Mouse (Mus musculus): ENCODE results near the gene Msh5. TPM values are rescaled to one million over a fixed set of nuclear protein-coding genes. Genes with fewer than 3 reads are reported as not detected.

Msh5 gene
- polyA plus RNA-seq, 1 experiment from 2014 or later: 4.1 TPM

- Histone ChIP-seq H3K27me3 (replicated peaks) (0 out of 2 replicates have a peak, but pooled peaks cover 2% of the 10 kb centered on the region), H3K9me3 (no peaks in the 10 kb centered on the region), H3K4me1 (peaks cover 18% of the 10 kb centered on the region), H3K9ac (no peak overlapping the region), H3K27ac (no peak overlapping the region), H3K36me3 (no peaks in the 10 kb centered on the region), H3K4me3 (no peak overlapping the region), H3K4me2 (replicated peaks) (no peak overlapping the region)
- WGBS: 74% methylated on average over 4 of the region's 4 CpGs
- no peak for ATAC-seq (ENCODE audit: low FRiP score, low read depth)
Measured at GRCm38 (mm10) chr17:35080710-35081109, 34.2 kb upstream of the Msh5 start.

GRCm38 (mm10) chr17:35080248-35080647 is 33.7 kb upstream of the Msh5 start:
- Histone ChIP-seq H3K27me3 (replicated peaks) (0 out of 2 replicates have a peak, but pooled peaks cover 2% of the 10 kb centered on the region), H3K9me3 (no peaks in the 10 kb centered on the region), H3K4me1 (peaks cover 18% of the 10 kb centered on the region), H3K27ac (no peak overlapping the region), H3K4me2 (replicated peaks) (no peak overlapping the region), H3K4me3 (no peak overlapping the region), H3K9ac (no peak overlapping the region), H3K36me3 (no peaks in the 10 kb centered on the region)
- WGBS: 64% methylated on average over 6 of the region's 6 CpGs
- ATAC-seq (ENCODE audit: low FRiP score, low read depth): no peak

GRCm38 (mm10) chr17:35079778-35080177 is 33.2 kb upstream of the Msh5 start:
- no peaks in the 10 kb centered on the region for H3K9me3 ChIP-seq
- H3K4me2 ChIP-seq (replicated peaks): no peak overlapping the region
- no peaks in the 10 kb centered on the region for H3K36me3 ChIP-seq
- 0 out of 2 replicates have a peak, but pooled peaks cover 2% of the 10 kb centered on the region for H3K27me3 ChIP-seq (replicated peaks)
- H3K4me1 ChIP-seq: peaks cover 18% of the 10 kb centered on the region
- H3K27ac ChIP-seq: no peak overlapping the region
- H3K9ac ChIP-seq: no peak overlapping the region
- H3K4me3 ChIP-seq: no peak overlapping the region
- 80% methylated on average over 9 of the region's 9 CpGs for WGBS
- ATAC-seq (ENCODE audit: low FRiP score, low read depth): no peak

DNA sequence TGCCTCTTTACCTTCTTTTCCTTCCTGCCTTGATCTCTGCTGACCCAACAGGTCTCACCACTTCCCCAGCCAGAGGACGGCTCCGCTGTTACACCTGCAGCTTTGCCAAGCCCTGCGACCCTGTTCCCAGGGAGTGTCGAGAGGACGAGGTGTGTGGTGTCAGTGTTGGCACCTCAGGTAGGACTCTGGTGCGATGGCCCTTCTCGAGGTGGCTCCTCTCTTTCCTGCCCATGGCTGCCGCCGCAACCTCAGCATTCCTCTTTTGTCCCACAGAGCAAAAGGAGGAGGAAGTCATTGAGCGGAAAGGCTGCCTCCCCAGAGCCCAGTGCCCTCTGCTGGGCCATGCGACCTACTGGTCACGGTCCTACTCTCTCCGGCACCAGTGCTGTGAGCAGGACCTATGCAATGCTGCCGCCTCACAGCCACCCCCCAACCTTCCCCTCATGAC is 31.3 kb upstream of the Msh5 start, which contains the start of gene Ly6g6d:
Gene Ly6g6d (minus strand): TSS at position 280 of the 448 bp plus-strand sequence.
- WGBS: 10% methylated on average over 14 of the region's 14 CpGs
- H3K4me2 ChIP-seq (replicated peaks): peak within 1 kb of the TSS; percentile 54
- no peaks in the 10 kb centered on the region for H3K36me3 ChIP-seq
- peaks cover 18% of the 10 kb centered on the region for H3K4me1 ChIP-seq
- no peak within 1 kb of the TSS for H3K27ac ChIP-seq
- H3K9me3 ChIP-seq: no peaks in the 10 kb centered on the region
- peak within 1 kb of the TSS; percentile 7; the same call in 1 of the 2 replicates for H3K4me3 ChIP-seq
- ATAC-seq (ENCODE audit: low FRiP score, low read depth): no peak; the same call in 1 of the 2 replicates
- 0 out of 2 replicates have a peak, but pooled peaks cover 2% of the 10 kb centered on the region for H3K27me3 ChIP-seq (replicated peaks)
- H3K9ac ChIP-seq: peak within 1 kb of the TSS; percentile 45

DNA sequence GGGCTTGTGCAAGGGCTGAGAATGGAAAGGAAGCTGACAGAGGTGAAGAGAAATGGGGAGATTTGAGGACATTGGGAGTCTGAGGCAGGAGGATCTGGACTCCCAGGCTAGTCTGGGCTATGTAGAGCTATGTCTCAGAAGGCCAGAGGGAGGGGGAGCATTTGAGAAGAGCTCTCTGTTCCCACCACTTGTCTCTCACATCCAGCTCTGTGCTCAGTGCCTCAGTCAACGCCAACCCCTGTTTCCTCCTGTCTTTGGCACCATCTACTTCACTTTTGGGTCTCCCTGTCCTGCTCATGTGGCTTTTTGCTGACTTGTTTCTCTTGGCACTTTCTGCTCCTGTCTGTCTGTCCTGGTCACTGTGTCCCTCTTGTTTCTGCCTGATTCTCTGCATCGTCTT is 30.7 kb upstream of the Msh5 start:
- H3K4me3 ChIP-seq: peak overlapping the region; percentile 7; the same call in 1 of the 2 replicates
- 0 out of 2 replicates have a peak, but pooled peaks cover 2% of the 10 kb centered on the region for H3K27me3 ChIP-seq (replicated peaks)
- no peaks in the 10 kb centered on the region for H3K9me3 ChIP-seq
- peak overlapping the region; percentile 45 for H3K9ac ChIP-seq
- 23% methylated on average over 2 of the region's 2 CpGs for WGBS
- H3K4me1 ChIP-seq: peaks cover 18% of the 10 kb centered on the region
- ATAC-seq (ENCODE audit: low FRiP score, low read depth): no peak
- H3K36me3 ChIP-seq: no peaks in the 10 kb centered on the region
- H3K4me2 ChIP-seq (replicated peaks): peak overlapping the region; percentile 54
- no peak overlapping the region for H3K27ac ChIP-seq

DNA sequence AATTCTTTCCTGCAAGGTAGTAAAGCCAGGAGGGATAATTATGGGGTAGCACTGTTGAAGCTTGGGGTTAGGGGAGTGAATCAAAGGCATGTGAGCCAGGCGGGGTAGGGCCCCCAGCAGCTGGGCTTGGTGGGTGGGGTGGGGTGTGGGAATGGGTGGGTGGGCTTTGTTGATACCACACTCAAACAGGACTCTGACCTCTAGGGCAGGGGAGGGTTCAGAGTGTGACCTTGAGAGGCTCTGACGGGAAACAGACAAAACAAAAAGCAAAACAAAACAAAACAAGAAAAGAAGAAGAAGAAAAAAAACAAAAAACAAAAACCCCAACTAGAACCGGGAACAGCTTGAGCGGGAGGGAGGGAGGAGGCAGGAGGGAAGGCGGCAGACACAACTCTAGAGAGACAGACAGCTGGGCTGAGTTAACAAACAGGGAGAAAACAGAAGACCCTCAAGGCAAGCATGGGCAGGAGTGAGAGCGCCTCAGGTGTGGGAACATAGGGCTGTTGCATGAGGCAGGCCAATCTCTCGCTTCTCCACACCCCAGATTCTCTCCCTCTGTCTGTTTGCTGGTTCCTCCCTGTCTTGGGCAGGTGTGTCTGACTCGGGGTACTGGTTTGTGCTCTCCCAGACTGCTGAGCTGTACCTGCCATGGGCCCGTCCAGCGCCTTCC is 30.1 kb upstream of the Msh5 start, which contains the start of gene Ly6g6e:
Gene Ly6g6e (plus strand): TSS at position 396 of the 670 bp plus-strand sequence.
- 26% methylated on average over 10 of the region's 10 CpGs for WGBS
- Histone ChIP-seq H3K27ac (no peak within 1 kb of the TSS), H3K9me3 (no peaks in the 10 kb centered on the region), H3K4me1 (peaks cover 18% of the 10 kb centered on the region), H3K36me3 (no peaks in the 10 kb centered on the region), H3K4me2 (replicated peaks) (peak within 1 kb of the TSS; percentile 54), H3K4me3 (peak within 1 kb of the TSS; percentile 7; the same call in 1 of the 2 replicates), H3K27me3 (replicated peaks) (0 out of 2 replicates have a peak, but pooled peaks cover 2% of the 10 kb centered on the region), H3K9ac (peak within 1 kb of the TSS; percentile 45)
- no peak for ATAC-seq (ENCODE audit: low FRiP score, low read depth)

DNA sequence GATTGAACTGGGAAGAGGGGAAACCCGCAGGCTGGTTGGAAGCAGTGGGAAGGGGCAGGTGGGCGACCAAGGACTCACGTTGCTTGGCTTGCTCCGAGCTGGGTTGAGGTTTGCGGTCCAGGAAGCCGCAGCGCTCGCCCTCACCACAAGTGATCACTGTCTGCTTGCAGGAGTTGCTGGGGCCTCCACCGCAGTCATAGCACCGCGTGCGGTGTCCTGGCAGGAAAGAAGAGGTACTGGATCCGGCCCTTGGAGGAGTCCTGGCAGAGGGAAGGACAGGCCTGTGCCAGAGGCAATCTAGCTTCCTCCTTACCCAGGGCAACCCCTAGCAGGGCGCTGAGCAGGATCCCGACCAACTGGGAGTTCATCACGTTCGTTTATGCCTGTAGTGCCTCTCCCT is 27.6 kb upstream of the Msh5 start:
- Histone ChIP-seq H3K36me3 (no peaks in the 10 kb centered on the region), H3K9me3 (no peaks in the 10 kb centered on the region), H3K27me3 (replicated peaks) (0 out of 2 replicates have a peak, but pooled peaks cover 2% of the 10 kb centered on the region), H3K9ac (no peak overlapping the region), H3K4me3 (no peak overlapping the region), H3K27ac (no peak overlapping the region), H3K4me2 (replicated peaks) (no peak overlapping the region), H3K4me1 (peaks cover 18% of the 10 kb centered on the region)
- WGBS: 44% methylated on average over 17 of the region's 17 CpGs
- ATAC-seq (ENCODE audit: low FRiP score, low read depth): no peak

DNA sequence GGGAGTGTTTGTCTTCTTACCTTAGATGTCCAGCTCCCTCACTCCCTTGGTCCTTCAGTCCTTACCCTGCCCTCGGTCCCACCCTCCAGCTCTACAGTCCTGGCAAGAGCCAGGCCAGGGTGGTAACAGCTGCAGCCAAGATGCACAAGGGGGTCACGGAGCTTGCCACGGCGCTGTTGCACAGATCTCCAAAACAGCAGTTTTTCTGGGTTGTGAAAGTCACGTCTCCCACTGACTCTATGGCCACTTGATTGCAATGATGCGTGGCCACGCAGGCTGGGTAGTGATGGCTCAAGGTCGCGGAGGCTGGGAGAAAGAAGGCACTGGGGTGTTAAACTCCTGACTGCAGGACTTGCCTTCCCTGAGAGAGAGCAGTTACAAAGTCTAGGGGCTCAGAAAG is 24.9 kb upstream of the Msh5 start:
- Histone ChIP-seq H3K4me3 (no peak overlapping the region), H3K36me3 (no peaks in the 10 kb centered on the region), H3K27ac (no peak overlapping the region), H3K4me2 (replicated peaks) (no peak overlapping the region), H3K27me3 (replicated peaks) (peaks cover 11% of the 10 kb centered on the region), H3K9ac (no peak overlapping the region), H3K9me3 (no peaks in the 10 kb centered on the region), H3K4me1 (0 out of 2 replicates have a peak, but pooled peaks cover 1% of the 10 kb centered on the region)
- WGBS: 74% methylated on average over 9 of the region's 9 CpGs
- no peak for ATAC-seq (ENCODE audit: low FRiP score, low read depth)

- Histone ChIP-seq H3K9me3 (no peaks in the 10 kb centered on the region), H3K27me3 (replicated peaks) (peaks cover 16% of the 10 kb centered on the region), H3K4me1 (peaks cover 2% of the 10 kb centered on the region; the same call in 1 of the 2 replicates), H3K36me3 (no peaks in the 10 kb centered on the region), H3K4me3 (no peak overlapping the region), H3K9ac (no peak overlapping the region), H3K4me2 (replicated peaks) (no peak overlapping the region), H3K27ac (no peak overlapping the region)
- no peak for ATAC-seq (ENCODE audit: low FRiP score, low read depth)
- 58% methylated on average over 6 of the region's 6 CpGs for WGBS
Measured at GRCm38 (mm10) chr17:35070556-35071229, 24.1 kb upstream of the Msh5 start.

DNA sequence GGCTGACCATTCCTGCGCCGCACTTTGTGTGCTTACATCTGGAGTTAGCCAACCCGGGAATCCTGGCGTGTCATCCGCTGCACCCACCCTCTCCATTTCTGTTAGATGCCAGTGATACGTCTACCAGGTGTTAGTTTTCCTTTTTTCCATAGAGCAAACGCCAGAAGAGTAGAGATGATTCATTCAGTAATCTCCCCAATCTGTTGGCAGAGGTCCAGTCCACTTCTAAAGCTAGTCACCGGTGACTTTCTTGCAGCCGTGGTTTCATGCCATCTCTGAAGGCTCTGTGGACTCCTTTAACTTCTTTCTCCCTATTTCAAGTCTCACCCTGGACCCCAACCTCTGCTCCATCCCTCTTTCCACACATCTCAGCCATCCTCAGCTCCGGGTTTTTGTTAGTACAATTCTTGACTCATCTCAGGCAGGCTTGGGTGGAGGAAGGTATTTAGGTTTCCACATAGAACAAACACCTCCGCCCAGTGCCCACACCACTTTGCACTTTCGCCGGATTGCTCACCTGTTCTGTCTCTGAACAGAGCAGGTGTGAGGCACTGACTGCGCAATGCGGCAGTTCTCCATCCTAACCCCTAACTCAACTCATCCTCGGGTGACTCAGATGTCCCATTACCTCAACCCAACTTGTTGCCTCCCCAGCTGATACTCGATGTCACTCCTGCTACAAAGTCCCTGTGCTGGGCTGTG is 21.8 kb upstream of the Msh5 start:
- H3K27me3 ChIP-seq (replicated peaks): peaks cover 26% of the 10 kb centered on the region
- no peak overlapping the region for H3K27ac ChIP-seq

DNA sequence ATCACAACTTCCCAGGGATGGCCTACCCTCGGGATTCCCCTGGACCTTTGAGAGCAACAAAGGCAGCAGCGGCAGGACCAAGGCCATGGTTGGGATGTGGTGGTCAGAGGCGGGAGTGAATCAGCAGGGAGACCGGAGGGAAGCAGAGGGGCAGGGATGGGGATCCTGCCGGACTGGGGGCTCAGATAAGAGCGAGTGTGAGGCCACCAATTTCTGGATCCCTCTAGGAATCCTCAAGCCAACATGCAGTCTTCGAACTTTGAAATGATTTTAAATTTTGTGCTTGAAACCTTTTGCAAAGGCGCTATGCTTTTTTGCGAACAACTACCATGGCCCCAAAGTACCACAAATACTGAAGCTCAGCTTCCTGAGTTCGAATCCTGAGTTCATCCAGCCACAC is 19.5 kb upstream of the Msh5 start, which contains the start of gene Mpig6b:
Gene Mpig6b (minus strand): TSS at position 101 of the 400 bp plus-strand sequence.
- Histone ChIP-seq H3K9ac (peak within 1 kb of the TSS; percentile 40; the same call in 1 of the 2 replicates), H3K4me3 (peak within 1 kb of the TSS; percentile 26), H3K4me2 (replicated peaks) (peak within 1 kb of the TSS; percentile 61), H3K36me3 (peaks cover 21% of the 10 kb centered on the region), H3K9me3 (no peaks in the 10 kb centered on the region), H3K27me3 (replicated peaks) (peaks cover 26% of the 10 kb centered on the region), H3K27ac (no peak within 1 kb of the TSS), H3K4me1 (peaks cover 16% of the 10 kb centered on the region)
- ATAC-seq (ENCODE audit: low FRiP score, low read depth): no peak
- WGBS: 49% methylated on average over 10 of the region's 10 CpGs

More for the DNA sequence above, 21.8 kb upstream of the Msh5 start:
- Histone ChIP-seq H3K36me3 (peaks cover 1% of the 10 kb centered on the region; the same call in 1 of the 2 replicates), H3K9me3 (no peaks in the 10 kb centered on the region), H3K9ac (no peak overlapping the region), H3K4me1 (peaks cover 16% of the 10 kb centered on the region), H3K4me2 (replicated peaks) (no peak overlapping the region), H3K4me3 (no peak overlapping the region)
- no peak for ATAC-seq (ENCODE audit: low FRiP score, low read depth)
- WGBS: 87% methylated on average over 17 of the region's 17 CpGs

Measured in neural tube, embryonic 12.5 days (tissue).